Mouse (Mus musculus) hindbrain, postnatal 0 days (tissue): ENCODE results near the gene Rcor2. TPM values are rescaled to one million over a fixed set of nuclear protein-coding genes. Genes with fewer than 3 reads are reported as not detected.

Experiments used
- ATAC-seq: fragments of 200-750 bp; cut with Nextera tagmentation; 2 replicates; pipeline ENCODE4 v1.8.0; 2017; ENCODE audit warnings: mild to moderate bottlenecking, moderate TSS enrichment, moderate library complexity
- DNase-seq: peaks from one replicate; pipeline ENCODE4 v3.0.0-alpha.2; 2015; ENCODE audit warnings: low spot score
- H3K27ac ChIP-seq: fragments of 300-500 bp; sonication (generic); 2 replicates; pipeline ENCODE4 v1.5.1; 2014; ENCODE audit warnings: mild to moderate bottlenecking
- H3K27me3 ChIP-seq: fragments of 300-500 bp; sonication (generic); 2 replicates; pipeline ENCODE4 v1.6.1; 2014; ENCODE audit warnings: low read length, mixed read lengths; ENCODE audit not compliant: insufficient read depth
- H3K36me3 ChIP-seq: fragments of 300-500 bp; sonication (generic); 2 replicates; pipeline ENCODE4 v1.6.1; 2014; ENCODE audit warnings: low read length, mixed read lengths; ENCODE audit not compliant: insufficient read depth
- H3K4me1 ChIP-seq: fragments of 300-500 bp; sonication (generic); 2 replicates; pipeline ENCODE4 v1.6.1; 2014; ENCODE audit warnings: antibody characterized with exemption, low read length, mixed read lengths; ENCODE audit not compliant: insufficient read depth
- H3K4me2 ChIP-seq: fragments of 300-500 bp; sonication (generic); 2 replicates; pipeline ENCODE4 v1.6.1; 2014; ENCODE audit warnings: low read depth, mild to moderate bottlenecking, low read length, moderate library complexity, mixed read lengths
- H3K4me3 ChIP-seq: fragments of 300-500 bp; sonication (generic); 2 replicates; pipeline ENCODE4 v1.5.1; 2014; ENCODE audit warnings: low read length
- H3K9ac ChIP-seq: fragments of 300-500 bp; sonication (generic); replicated peaks from 2 replicates; pipeline ENCODE4 v1.6.1; 2014; ENCODE audit warnings: mild to moderate bottlenecking, low read length, moderate library complexity, mixed read lengths
- H3K9me3 ChIP-seq: fragments of 300-500 bp; sonication (generic); 2 replicates; pipeline ENCODE4 v1.6.1; 2016; ENCODE audit warnings: low read length, mixed read lengths
- CTCF ChIP-seq: IDR thresholded peaks from 2 replicates; pipeline ENCODE4 v1.5.1; 2016; ENCODE audit warnings: antibody characterized with exemption, control low read depth, low read depth
- WGBS: fragments of 180-500 bp; shearing (Covaris S2); extraction: QIAGEN DNeasy Blood & Tissue Kit; methylation state at CpG from one replicate; pipeline ENCODE4 v1.1.7; 2014; 5-methylcytosine and 5-hydroxymethylcytosine counted together
- polyA plus RNA-seq: library from polyadenylated mRNA; unstranded; fragments of >200 nt; fragmentation: Nextera tagmentation; extraction: Ambion mirVana; gene quantifications from 2 replicates; pipeline ENCODE4 v1.2.1, GENCODE M21; 2015
- total RNA-seq: library from RNA; depleted of rRNA; stranded (reverse); fragments of >200 nt; gene quantifications from 2 replicates; pipeline ENCODE4 v1.2.3, GENCODE M21; 2014; rRNA removed

Gene Rcor2
- total and polyA plus RNA-seq, 2 experiments from 2014 or later = 16.6 to 73.2 TPM

GRCm38 (mm10) chr19:7315587-7315984 is 48.5 kb downstream of the Rcor2 start:
- DNase-seq (no peak), ATAC-seq (no peak)
- Histone ChIP-seq H3K27me3 (no peaks in the 10 kb centered on the region), H3K36me3 (no peaks in the 10 kb centered on the region), H3K4me3 (no peak overlapping the region), H3K4me1 (peaks cover 19% of the 10 kb centered on the region), H3K27ac (no peak overlapping the region), H3K4me2 (no peak overlapping the region), H3K9me3 (no peaks in the 10 kb centered on the region), H3K9ac (no peak overlapping the region)
- no peak for TF ChIP-seq CTCF
- 78% methylated on average over 4 of the region's 4 CpGs for WGBS

DNA sequence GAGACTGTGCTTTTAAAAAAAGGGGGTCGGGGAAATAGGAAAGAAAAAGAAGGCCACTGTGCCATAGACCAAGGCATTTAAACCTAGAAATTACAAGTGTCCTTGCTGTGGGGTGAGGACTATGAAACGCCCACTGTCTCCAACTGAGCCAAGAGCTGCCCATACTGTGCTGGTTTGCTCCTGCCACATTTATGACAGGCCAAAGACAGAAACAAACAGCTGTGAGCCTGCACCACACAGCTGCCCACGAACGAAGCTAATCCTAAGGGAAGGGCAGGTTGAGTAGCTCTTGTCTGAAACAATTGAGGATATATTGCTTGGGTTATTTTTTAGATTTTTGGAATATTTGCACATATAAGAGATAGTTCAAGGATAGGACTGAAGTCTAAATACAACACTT is 49.7 kb downstream of the Rcor2 start:
- Histone ChIP-seq H3K9me3 (no peaks in the 10 kb centered on the region), H3K27me3 (no peaks in the 10 kb centered on the region), H3K36me3 (no peaks in the 10 kb centered on the region), H3K4me3 (no peak overlapping the region), H3K4me2 (no peak overlapping the region), H3K9ac (no peak overlapping the region), H3K4me1 (peaks cover 6% of the 10 kb centered on the region; the same call in 1 of the 2 replicates), H3K27ac (no peak overlapping the region)
- 71% methylated on average over 4 of the region's 4 CpGs for WGBS
- ATAC-seq (no peak), DNase-seq (no peak)
- TF ChIP-seq CTCF = no peak

- H3K27me3 ChIP-seq = no peaks in the 10 kb centered on the region
- H3K36me3 ChIP-seq = no peaks in the 10 kb centered on the region
- 0 out of 2 replicates have a peak, but pooled peaks cover 2% of the 10 kb centered on the region for H3K4me1 ChIP-seq
- no peak overlapping the region for H3K27ac ChIP-seq
- no peaks in the 10 kb centered on the region for H3K9me3 ChIP-seq
- no peak for DNase-seq
- TF ChIP-seq CTCF = no peak
- no peak overlapping the region for H3K4me3 ChIP-seq
- WGBS = 84% methylated on average over 4 of the region's 4 CpGs
- H3K4me2 ChIP-seq = no peak overlapping the region
- ATAC-seq = no peak
- H3K9ac ChIP-seq = no peak overlapping the region
Observed at GRCm38 (mm10) chr19:7317716-7318115, 50.6 kb downstream of the Rcor2 start.

GRCm38 (mm10) chr19:7320181-7320580 is 53.1 kb downstream of the Rcor2 start:
- H3K4me1 ChIP-seq = 0 out of 2 replicates have a peak, but pooled peaks cover 2% of the 10 kb centered on the region
- 58% methylated on average over 2 of the region's 2 CpGs for WGBS

DNA sequence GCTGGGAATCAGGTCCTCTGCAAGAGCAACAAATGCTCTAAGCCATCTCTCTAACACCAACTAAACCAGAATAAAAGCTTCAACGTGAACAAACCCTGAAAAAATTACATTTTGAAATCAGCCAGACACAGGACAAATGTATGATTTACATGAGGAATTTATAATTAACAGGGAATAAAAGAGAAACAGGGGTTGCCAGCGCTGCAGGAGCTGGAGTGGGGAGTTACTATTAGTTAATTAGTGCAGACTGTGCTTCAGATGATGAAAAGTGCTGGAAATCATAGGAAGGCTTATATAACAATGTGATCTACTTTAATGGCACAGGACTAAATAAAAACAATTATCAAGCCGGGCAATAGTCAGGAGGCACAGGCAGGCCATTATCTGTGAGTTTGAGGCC is 54.3 kb downstream of the Rcor2 start:
- Histone ChIP-seq H3K4me3 (no peak overlapping the region), H3K4me1 (no peaks in the 10 kb centered on the region), H3K4me2 (no peak overlapping the region), H3K9ac (no peak overlapping the region), H3K27ac (no peak overlapping the region), H3K36me3 (no peaks in the 10 kb centered on the region), H3K27me3 (no peaks in the 10 kb centered on the region), H3K9me3 (no peaks in the 10 kb centered on the region)
- 73% methylated on average over 3 of the region's 3 CpGs for WGBS
- TF ChIP-seq CTCF = no peak
- DNase-seq (no peak), ATAC-seq (no peak)

More at GRCm38 (mm10) chr19:7320181-7320580, 53.1 kb downstream of the Rcor2 start:
- H3K9ac ChIP-seq = no peak overlapping the region
- TF ChIP-seq CTCF = no peak
- H3K27me3 ChIP-seq = no peaks in the 10 kb centered on the region
- H3K36me3 ChIP-seq = no peaks in the 10 kb centered on the region
- no peak overlapping the region for H3K4me2 ChIP-seq
- DNase-seq (no peak), ATAC-seq (no peak)
- no peaks in the 10 kb centered on the region for H3K9me3 ChIP-seq
- no peak overlapping the region for H3K4me3 ChIP-seq
- H3K27ac ChIP-seq = no peak overlapping the region

Other genes starting within 250 kb of the Rcor2 start
- 4.0 and 7.5 TPM in 2 replicates for gene Fermt3, start 247.9 kb upstream of the Rcor2 start, total RNA-seq
- 3.5 and 4.0 TPM in 2 replicates for gene Fermt3, start 247.9 kb upstream of the Rcor2 start, polyA plus RNA-seq
- gene Stip1, start 227.4 kb upstream of the Rcor2 start, total RNA-seq = 87.3 and 89.0 TPM in 2 replicates
- 146 and 151 TPM in 2 replicates for gene Stip1, start 227.4 kb upstream of the Rcor2 start, polyA plus RNA-seq
- 4.8 and 9.5 TPM in 2 replicates for gene Macrod1, start 210.5 kb upstream of the Rcor2 start, total RNA-seq
- gene Macrod1, start 210.5 kb upstream of the Rcor2 start, polyA plus RNA-seq = 6.5 and 6.7 TPM in 2 replicates
- gene Flrt1, start 161.6 kb upstream of the Rcor2 start, total RNA-seq = 8.4 and 10.1 TPM in 2 replicates
- gene Flrt1, start 161.6 kb upstream of the Rcor2 start, polyA plus RNA-seq = 7.8 and 8.1 TPM in 2 replicates
- 216 and 233 TPM in 2 replicates for gene Otub1, start 61.0 kb upstream of the Rcor2 start, total RNA-seq
- 248 and 253 TPM in 2 replicates for gene Otub1, start 61.0 kb upstream of the Rcor2 start, polyA plus RNA-seq
- 1,715 and 1,845 TPM in 2 replicates for gene Cox8a, start 49.7 kb upstream of the Rcor2 start, total RNA-seq
- 2,044 and 2,080 TPM in 2 replicates for gene Cox8a, start 49.7 kb upstream of the Rcor2 start, polyA plus RNA-seq
- gene Naa40, start 26.1 kb upstream of the Rcor2 start, total RNA-seq = 56.5 and 59.7 TPM in 2 replicates
- 42.7 and 42.8 TPM in 2 replicates for gene Naa40, start 26.1 kb upstream of the Rcor2 start, polyA plus RNA-seq
- gene Mark2, start 74.5 kb downstream of the Rcor2 start, total RNA-seq = 39.9 and 47.8 TPM in 2 replicates
- 31.4 and 36.2 TPM in 2 replicates for gene Mark2, start 74.5 kb downstream of the Rcor2 start, polyA plus RNA-seq
- 37.1 and 57.3 TPM in 2 replicates for gene Spindoc, start 115.7 kb downstream of the Rcor2 start, total RNA-seq
- gene Spindoc, start 115.7 kb downstream of the Rcor2 start, polyA plus RNA-seq = 19.0 and 19.8 TPM in 2 replicates
- gene 2700081O15Rik, start 150.3 kb downstream of the Rcor2 start, total RNA-seq = 114 and 129 TPM in 2 replicates
- gene 2700081O15Rik, start 150.3 kb downstream of the Rcor2 start, polyA plus RNA-seq = 9.3 TPM in 2 replicates
- 366 and 402 TPM in 2 replicates for gene Rtn3, start 216.0 kb downstream of the Rcor2 start, total RNA-seq
- 672 and 704 TPM in 2 replicates for gene Rtn3, start 216.0 kb downstream of the Rcor2 start, polyA plus RNA-seq
- gene Atl3, start 226.7 kb downstream of the Rcor2 start, total RNA-seq = 7.2 and 11.1 TPM in 2 replicates
- 5.4 and 6.0 TPM in 2 replicates for gene Atl3, start 226.7 kb downstream of the Rcor2 start, polyA plus RNA-seq